Mouse (Mus musculus) hindbrain, embryonic 15.5 days (tissue): ENCODE results near the gene Mgat1. TPM values are rescaled to one million over a fixed set of nuclear protein-coding genes. Genes with fewer than 3 reads are reported as not detected.
A peak's percentile ranks its signal among the peaks of the same experiment; 100 is the strongest.

Experiments
- ATAC-seq: fragments of 200-750 bp; cut with Nextera tagmentation; 2 replicates; pipeline ENCODE4 v1.8.0; 2017; ENCODE audit warnings: low read depth, moderate number of reproducible peaks, moderate TSS enrichment; ENCODE audit not compliant: low FRiP score
- H3K27ac ChIP-seq: fragments of 300-500 bp; sonication (generic); replicated peaks from 2 replicates; pipeline ENCODE4 v1.5.1; 2015; ENCODE audit warnings: mild to moderate bottlenecking, inconsistent platforms
- H3K27me3 ChIP-seq: fragments of 300-500 bp; sonication (generic); 2 replicates; pipeline ENCODE4 v1.6.1; 2015; ENCODE audit warnings: control low read depth, inconsistent platforms
- H3K36me3 ChIP-seq: fragments of 300-500 bp; sonication (generic); 2 replicates; pipeline ENCODE4 v1.6.1; 2015; ENCODE audit warnings: control low read depth, inconsistent platforms
- H3K4me1 ChIP-seq: fragments of 300-500 bp; sonication (generic); replicated peaks from 2 replicates; pipeline ENCODE4 v1.6.1; 2015; ENCODE audit warnings: control low read depth, inconsistent platforms
- H3K4me2 ChIP-seq: fragments of 300-500 bp; sonication (generic); 2 replicates; pipeline ENCODE4 v1.6.1; 2015; ENCODE audit warnings: moderate library complexity, mild to moderate bottlenecking, inconsistent platforms
- H3K4me3 ChIP-seq: fragments of 300-500 bp; sonication (generic); 2 replicates; pipeline ENCODE4 v1.5.1; 2015; ENCODE audit warnings: mild to moderate bottlenecking, inconsistent platforms
- H3K9ac ChIP-seq: fragments of 300-500 bp; sonication (generic); 2 replicates; pipeline ENCODE4 v1.6.1; 2015; ENCODE audit warnings: inconsistent platforms
- H3K9me3 ChIP-seq: fragments of 300-500 bp; sonication (generic); 2 replicates; pipeline ENCODE4 v1.6.1; 2016; ENCODE audit warnings: control low read depth, inconsistent platforms
- WGBS: fragments of 180-500 bp; shearing (Covaris S2); methylation state at CpG from one replicate; pipeline ENCODE4 v1.1.7; 2015; 5-methylcytosine and 5-hydroxymethylcytosine counted together
- polyA plus RNA-seq: library from polyadenylated mRNA; unstranded; fragments of >200 nt; fragmentation: Nextera tagmentation; extraction: Ambion mirVana; gene quantifications from 2 replicates; pipeline ENCODE4 v1.2.1, GENCODE M21; 2015

The Mgat1 gene
- polyA plus RNA-seq, 1 experiment from 2014 or later = 36.2 TPM

GRCm38 (mm10) chr11:49244595-49244930 lies 572 bp downstream of the Mgat1 start:
- Histone ChIP-seq H3K4me3 (peak overlapping the region; percentile 79), H3K4me1 (peaks cover 44% of the 10 kb centered on the region), H3K9me3 (no peaks in the 10 kb centered on the region), H3K27me3 (no peaks in the 10 kb centered on the region), H3K27ac (peak overlapping the region; percentile 94), H3K36me3 (no peaks in the 10 kb centered on the region), H3K9ac (peak overlapping the region; percentile 75), H3K4me2 (peak overlapping the region; percentile 58)
- no peak for ATAC-seq
- 1% methylated on average over 4 of the region's 4 CpGs for WGBS

- peak overlapping the region; percentile 58 for H3K4me2 ChIP-seq
- WGBS = 25% methylated on average over 7 of the region's 7 CpGs
- no peaks in the 10 kb centered on the region for H3K9me3 ChIP-seq
- H3K4me3 ChIP-seq = peak overlapping the region; percentile 79
- no peak overlapping the region for H3K27ac ChIP-seq
- H3K36me3 ChIP-seq = no peaks in the 10 kb centered on the region
- H3K9ac ChIP-seq = peak overlapping the region; percentile 16; the same call in 1 of the 2 replicates
- H3K27me3 ChIP-seq = no peaks in the 10 kb centered on the region
- no peak for ATAC-seq
- peaks cover 50% of the 10 kb centered on the region for H3K4me1 ChIP-seq
These were observed 1.2 kb downstream of the Mgat1 start for GRCm38 (mm10) chr11:49245176-49245575.

GRCm38 (mm10) chr11:49245634-49246415 lies 1.8 kb downstream of the Mgat1 start:
- H3K9ac ChIP-seq = 0 out of 2 replicates have a peak overlapping the region, but pooled peaks have one; percentile 20
- H3K4me2 ChIP-seq = peak overlapping the region; percentile 58
- H3K27ac ChIP-seq = no peak overlapping the region
- H3K4me1 ChIP-seq = peaks cover 56% of the 10 kb centered on the region
- H3K9me3 ChIP-seq = no peaks in the 10 kb centered on the region
- 43% methylated on average over 12 of the region's 12 CpGs for WGBS
- no peak for ATAC-seq
- peak overlapping the region; percentile 79 for H3K4me3 ChIP-seq
- no peaks in the 10 kb centered on the region for H3K36me3 ChIP-seq
- H3K27me3 ChIP-seq = no peaks in the 10 kb centered on the region

- no peaks in the 10 kb centered on the region for H3K27me3 ChIP-seq
- no peak overlapping the region for H3K9ac ChIP-seq
- no peaks in the 10 kb centered on the region for H3K9me3 ChIP-seq
- no peak overlapping the region for H3K27ac ChIP-seq
- ATAC-seq = no peak
- H3K36me3 ChIP-seq = no peaks in the 10 kb centered on the region
- peaks cover 62% of the 10 kb centered on the region for H3K4me1 ChIP-seq
- no peak overlapping the region for H3K4me2 ChIP-seq
- no peak overlapping the region for H3K4me3 ChIP-seq
- WGBS = 87% methylated on average over 4 of the region's 4 CpGs
These were observed 2.5 kb downstream of the Mgat1 start for GRCm38 (mm10) chr11:49246523-49246922.

GRCm38 (mm10) chr11:49247255-49247654 lies 3.3 kb downstream of the Mgat1 start:
- H3K27me3 ChIP-seq = no peaks in the 10 kb centered on the region
- peaks cover 62% of the 10 kb centered on the region for H3K4me1 ChIP-seq
- no peak overlapping the region for H3K9ac ChIP-seq
- ATAC-seq = no peak
- 58% methylated on average over 2 of the region's 2 CpGs for WGBS
- H3K27ac ChIP-seq = no peak overlapping the region
- no peaks in the 10 kb centered on the region for H3K9me3 ChIP-seq
- no peak overlapping the region for H3K4me3 ChIP-seq
- no peaks in the 10 kb centered on the region for H3K36me3 ChIP-seq
- H3K4me2 ChIP-seq = no peak overlapping the region

GRCm38 (mm10) chr11:49248226-49248973 lies 4.4 kb downstream of the Mgat1 start:
- ATAC-seq = no peak
- no peaks in the 10 kb centered on the region for H3K9me3 ChIP-seq
- 51% methylated on average over 6 of the region's 6 CpGs for WGBS
- H3K36me3 ChIP-seq = no peaks in the 10 kb centered on the region
- no peaks in the 10 kb centered on the region for H3K27me3 ChIP-seq
- H3K4me3 ChIP-seq = no peak overlapping the region
- H3K4me1 ChIP-seq = peaks cover 55% of the 10 kb centered on the region
- peak overlapping the region; percentile 16; the same call in 1 of the 2 replicates for H3K27ac ChIP-seq
- no peak overlapping the region for H3K9ac ChIP-seq
- H3K4me2 ChIP-seq = no peak overlapping the region

- no peak for ATAC-seq
- H3K9ac ChIP-seq = no peak overlapping the region
- peak overlapping the region; percentile 16; the same call in 1 of the 2 replicates for H3K27ac ChIP-seq
- H3K4me3 ChIP-seq = no peak overlapping the region
- 0 out of 2 replicates have a peak, but pooled peaks cover 4% of the 10 kb centered on the region for H3K36me3 ChIP-seq
- no peak overlapping the region for H3K4me2 ChIP-seq
- no peaks in the 10 kb centered on the region for H3K27me3 ChIP-seq
- H3K9me3 ChIP-seq = no peaks in the 10 kb centered on the region
- 70% methylated on average over 6 of the region's 6 CpGs for WGBS
- peaks cover 55% of the 10 kb centered on the region for H3K4me1 ChIP-seq
These were observed 5.1 kb downstream of the Mgat1 start for GRCm38 (mm10) chr11:49248974-49249700.

- peak overlapping the region; percentile 63 for H3K9ac ChIP-seq
- H3K4me2 ChIP-seq = peak overlapping the region; percentile 82
- WGBS = 32% methylated on average over 10 of the region's 10 CpGs
- H3K27me3 ChIP-seq = no peaks in the 10 kb centered on the region
- peak overlapping the region; percentile 57 for H3K4me3 ChIP-seq
- H3K4me1 ChIP-seq = peaks cover 50% of the 10 kb centered on the region
- peak overlapping the region; percentile 76 for H3K27ac ChIP-seq
- no peak for ATAC-seq
- 0 out of 2 replicates have a peak, but pooled peaks cover 4% of the 10 kb centered on the region for H3K36me3 ChIP-seq
- H3K9me3 ChIP-seq = no peaks in the 10 kb centered on the region
These were observed 5.9 kb downstream of the Mgat1 start for GRCm38 (mm10) chr11:49249811-49250421.

GRCm38 (mm10) chr11:49250422-49251379 lies 6.7 kb downstream of the Mgat1 start:
- H3K4me1 ChIP-seq = peaks cover 42% of the 10 kb centered on the region
- H3K4me3 ChIP-seq = peak overlapping the region; percentile 57
- 3% methylated on average over 44 of the region's 45 CpGs for WGBS
- H3K4me2 ChIP-seq = peak overlapping the region; percentile 82
- peak overlapping the region; percentile 63 for H3K9ac ChIP-seq
- no peaks in the 10 kb centered on the region for H3K9me3 ChIP-seq
- H3K27me3 ChIP-seq = no peaks in the 10 kb centered on the region
- ATAC-seq = peak; percentile 93
- H3K36me3 ChIP-seq = 0 out of 2 replicates have a peak, but pooled peaks cover 4% of the 10 kb centered on the region
- H3K27ac ChIP-seq = peak overlapping the region; percentile 76

GRCm38 (mm10) chr11:49251380-49251761 lies 7.4 kb downstream of the Mgat1 start:
- Histone ChIP-seq H3K4me1 (peaks cover 35% of the 10 kb centered on the region), H3K27ac (no peak overlapping the region), H3K4me3 (peak overlapping the region; percentile 57), H3K9ac (no peak overlapping the region), H3K36me3 (0 out of 2 replicates have a peak, but pooled peaks cover 4% of the 10 kb centered on the region), H3K27me3 (no peaks in the 10 kb centered on the region), H3K9me3 (no peaks in the 10 kb centered on the region), H3K4me2 (peak overlapping the region; percentile 82)
- ATAC-seq = no peak
- 81% methylated on average over 7 of the region's 7 CpGs for WGBS
